Mouse (Mus musculus) myocyte (in vitro differentiated cells): ENCODE data around the gene Tbk1.

ENCODE experiments used
- CEBPB ChIP-seq: IDR thresholded peaks from 2 replicates; pipeline ENCODE4 v1.6.1; 2011; ENCODE audit warnings: mild to moderate bottlenecking, moderate library complexity; ENCODE audit not compliant: poor library complexity, insufficient read depth, severe bottlenecking
- E2F4 ChIP-seq: IDR thresholded peaks from one replicate; pipeline ENCODE4 v1.6.1; 2011; ENCODE audit warnings: mild to moderate bottlenecking, control low read depth, moderate library complexity; ENCODE audit not compliant: insufficient read depth
- MAX ChIP-seq: IDR thresholded peaks from one replicate; pipeline ENCODE4 v1.6.1; 2011; ENCODE audit warnings: low read depth, mild to moderate bottlenecking, control low read depth
- MYOD1 ChIP-seq, 3 experiments: IDR thresholded peaks; one replicate each; pipeline ENCODE4 v1.6.1; 2011; ENCODE audit warnings: control low read depth in 2 of 3, low read depth in 2 of 3, mild to moderate bottlenecking in 2 of 3, moderate library complexity in 1 of 3; ENCODE audit not compliant: insufficient read length in 2 of 3, control insufficient read depth in 1 of 3
- MYOG ChIP-seq, 3 experiments: IDR thresholded peaks; one replicate each; pipeline ENCODE4 v1.6.1; 2011; ENCODE audit warnings: control low read depth in 2 of 3, low read depth in 2 of 3, mild to moderate bottlenecking in 2 of 3; ENCODE audit not compliant: insufficient read length in 2 of 3, control insufficient read depth in 1 of 3, insufficient read depth in 1 of 3
- POLR2A ChIP-seq: IDR thresholded peaks from one replicate; pipeline ENCODE4 v1.6.1; 2011; ENCODE audit warnings: low read depth, mild to moderate bottlenecking, control low read depth, moderate library complexity; ENCODE audit not compliant: insufficient read length
- POLR2AphosphoS2 ChIP-seq: IDR thresholded peaks from one replicate; pipeline ENCODE4 v1.6.1; 2011; ENCODE audit warnings: low read depth, control low read depth; ENCODE audit not compliant: insufficient read length
- REST ChIP-seq: IDR thresholded peaks from one replicate; pipeline ENCODE4 v1.6.1; 2011; ENCODE audit warnings: mild to moderate bottlenecking, control low read depth, moderate library complexity; ENCODE audit not compliant: insufficient read depth, insufficient read length
- TCF12 ChIP-seq: IDR thresholded peaks from one replicate; pipeline ENCODE4 v1.6.1; 2011; ENCODE audit warnings: mild to moderate bottlenecking, control low read depth; ENCODE audit not compliant: poor library complexity, insufficient read depth, severe bottlenecking
- USF1 ChIP-seq: IDR thresholded peaks from one replicate; pipeline ENCODE4 v1.6.1; 2011; ENCODE audit warnings: low read depth, mild to moderate bottlenecking, control low read depth, moderate library complexity

- TF ChIP-seq USF1, result no peak
- no peak for TF ChIP-seq TCF12
- TF ChIP-seq MYOG (IDR thresholded peaks at IDR 0.05; ENCODE audit: control insufficient read depth in 1 of 3, insufficient read depth in 1 of 3, insufficient read length in 2 of 3, low read depth in 2 of 3), result no peak
- TF ChIP-seq POLR2A, result no peak
- TF ChIP-seq CEBPB, result no peak
- no peak for TF ChIP-seq MAX
- no peak for TF ChIP-seq POLR2AphosphoS2
- TF ChIP-seq MYOD1 (IDR thresholded peaks at IDR 0.05; ENCODE audit: control insufficient read depth in 1 of 3, insufficient read length in 2 of 3, low read depth in 2 of 3), result no peak
- TF ChIP-seq E2F4, result no peak
- TF ChIP-seq REST, result no peak
These were observed 59.5 kb downstream of the Tbk1 start for GRCm38 (mm10) chr10:121527114-121527513.
